Mouse (Mus musculus) heart, adult 2 months (tissue): ENCODE measurements at regions not wholly inside any gene's neighbourhood (a gene's known extent, or its start where the extent isn't known, plus 50 kb on each side); places are given as distances from the start of the nearest gene placed in this dataset.

ENCODE experiments used
- CTCF ChIP-seq: fragments of 200-600 bp; IDR thresholded peaks from 2 replicates; pipeline ENCODE4 v1.8.1; 2022; ENCODE audit warnings: antibody characterized with exemption, mild to moderate bottlenecking, moderate library complexity
- EP300 ChIP-seq: fragments of 200-500 bp; IDR thresholded peaks from 2 replicates; pipeline ENCODE4 v1.6.1; 2011; ENCODE audit warnings: low read depth, low read length, control low read depth; ENCODE audit not compliant: insufficient read depth
- POLR2A ChIP-seq: fragments of 200-500 bp; IDR thresholded peaks from 2 replicates; pipeline ENCODE4 v1.6.1; 2011; ENCODE audit warnings: mild to moderate bottlenecking, low read depth, low read length, control low read depth; ENCODE audit not compliant: insufficient read depth

DNA sequence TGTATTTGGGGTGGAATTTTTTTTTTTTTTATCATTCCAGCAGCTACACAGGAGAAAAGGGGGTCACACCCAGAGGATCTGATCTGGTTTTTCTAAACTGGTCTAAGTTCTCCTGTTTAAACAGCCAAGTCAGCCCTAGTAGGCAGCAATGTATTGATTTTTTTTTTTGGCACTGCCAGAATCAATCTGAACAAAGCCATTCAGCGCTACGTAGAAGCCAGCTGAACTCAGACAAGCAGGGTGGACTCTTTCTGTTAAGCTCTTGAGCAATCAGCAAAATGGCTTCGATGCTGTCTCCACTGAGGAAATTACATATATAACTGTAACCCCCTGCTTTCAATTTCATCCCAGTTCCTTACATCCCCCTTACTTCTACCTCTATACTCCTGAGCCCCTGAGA is 230.5 kb downstream of the Gm45692 start:
- TF ChIP-seq CTCF (no peak), POLR2A (no peak), EP300 (no peak)
